Mouse (Mus musculus): Measurements from ENCODE around the gene Itfg2.

DNA sequence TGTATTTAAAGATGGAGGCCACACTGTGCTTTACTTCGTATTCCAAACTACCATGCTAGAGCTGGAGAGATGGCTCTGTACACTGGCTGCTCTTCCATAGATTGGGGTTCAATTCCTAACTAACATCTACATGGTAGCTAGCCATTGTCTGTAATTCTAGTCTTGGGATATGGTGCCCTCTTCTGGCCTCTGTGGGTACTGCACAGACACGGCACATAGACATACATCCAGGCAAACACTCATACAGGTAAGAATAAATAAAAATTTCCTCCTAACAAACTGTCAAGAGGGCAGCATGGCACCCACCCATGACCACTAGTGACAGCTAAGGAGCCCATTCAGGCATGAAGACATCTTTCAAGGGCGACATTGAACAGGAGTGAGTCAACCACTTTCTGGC lies 13.6 kb downstream of the Itfg2 start:
- TF ChIP-seq CTCF (IDR thresholded peaks at IDR 0.05; ENCODE audit: borderline replicate concordance, insufficient read depth, low read depth, low read length): peak; percentile 89
- TF ChIP-seq POLR2A (IDR thresholded peaks at IDR 0.05; ENCODE audit: borderline replicate concordance, insufficient read depth, low read length): no peak

All from cerebellum, adult 2 months (tissue).